Mouse (Mus musculus): Measurements from ENCODE around the gene Cfap46.

Gene Cfap46

DNA sequence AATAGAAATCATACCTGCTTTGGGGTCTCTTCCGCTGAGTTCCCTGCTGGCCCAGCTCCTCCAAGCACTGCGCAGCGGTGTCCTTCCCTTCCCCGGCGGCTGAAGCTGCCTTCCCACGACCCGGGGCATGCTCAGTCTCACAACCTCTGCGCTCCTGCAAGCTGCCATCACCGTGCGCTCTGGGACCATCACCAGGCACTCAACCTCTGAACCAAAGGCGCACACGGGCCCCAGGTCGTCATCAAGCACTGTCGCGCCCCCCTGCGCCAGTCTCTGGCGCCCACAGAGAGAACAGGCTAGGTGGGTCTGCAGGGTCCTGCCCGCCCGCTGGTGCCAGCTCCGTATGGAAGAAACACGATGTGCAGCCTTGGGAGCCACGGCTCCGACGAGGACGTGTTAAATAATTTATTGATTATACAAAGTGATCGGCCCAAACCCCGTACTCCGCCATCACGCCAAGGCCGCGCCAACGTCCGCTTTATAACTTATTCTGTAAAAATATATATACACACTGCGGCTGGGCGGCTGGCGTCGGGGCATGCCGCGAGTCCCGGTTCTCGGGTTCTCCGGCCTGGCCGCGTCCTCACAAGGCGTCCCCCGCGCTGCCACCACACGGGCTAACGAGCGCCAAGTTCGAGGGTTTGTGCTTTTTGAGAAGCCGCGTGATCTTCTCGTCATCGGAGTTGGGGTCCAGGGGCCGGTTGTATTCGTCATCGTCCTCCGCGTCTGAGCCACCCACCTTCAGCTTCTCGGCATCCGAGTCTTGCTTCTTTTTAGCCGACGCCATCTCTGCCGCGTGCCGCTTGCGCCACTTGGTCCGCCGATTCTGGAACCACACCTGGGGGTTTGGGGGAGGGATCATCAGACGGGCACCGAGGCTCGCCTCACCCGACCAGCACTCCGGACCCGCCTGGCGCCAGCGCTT, 102.5 kb downstream of the Cfap46 start:
- DNase-seq (ENCODE audit: low spot score in 2 of 2), result no peak

DNA sequence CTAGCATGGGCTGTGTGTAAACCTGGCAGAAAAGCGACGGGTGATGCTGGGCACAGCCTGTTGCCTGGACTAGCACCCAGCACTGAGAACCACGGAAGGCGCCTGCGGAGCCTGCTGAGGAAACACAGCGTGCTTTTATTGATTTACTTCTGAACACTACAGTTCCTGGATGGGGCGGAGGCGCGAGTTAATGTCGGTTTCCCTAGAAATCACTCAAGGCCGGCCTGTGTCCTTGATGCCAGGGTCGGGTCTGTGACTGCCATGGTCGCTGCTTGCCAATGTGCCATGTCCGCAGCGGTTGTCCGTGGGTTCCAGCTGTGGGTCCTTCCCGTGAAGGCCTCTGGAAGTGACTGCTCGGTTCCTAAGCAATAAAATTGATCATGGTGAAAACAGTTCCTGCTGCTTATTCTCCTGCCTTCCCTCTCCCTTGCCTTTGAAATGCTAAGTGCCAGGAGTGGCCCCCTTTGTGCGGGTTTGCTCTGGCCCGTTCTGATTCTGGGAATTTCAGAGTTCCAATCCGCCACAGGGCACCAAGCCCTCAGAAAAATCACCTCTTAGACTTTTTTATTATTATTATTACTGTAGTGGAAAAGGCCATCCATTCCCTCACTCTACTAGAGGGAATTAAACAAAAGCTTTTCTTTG, 104.2 kb downstream of the Cfap46 start:
- DNase-seq (ENCODE audit: low spot score in 2 of 2), result no peak

DNA sequence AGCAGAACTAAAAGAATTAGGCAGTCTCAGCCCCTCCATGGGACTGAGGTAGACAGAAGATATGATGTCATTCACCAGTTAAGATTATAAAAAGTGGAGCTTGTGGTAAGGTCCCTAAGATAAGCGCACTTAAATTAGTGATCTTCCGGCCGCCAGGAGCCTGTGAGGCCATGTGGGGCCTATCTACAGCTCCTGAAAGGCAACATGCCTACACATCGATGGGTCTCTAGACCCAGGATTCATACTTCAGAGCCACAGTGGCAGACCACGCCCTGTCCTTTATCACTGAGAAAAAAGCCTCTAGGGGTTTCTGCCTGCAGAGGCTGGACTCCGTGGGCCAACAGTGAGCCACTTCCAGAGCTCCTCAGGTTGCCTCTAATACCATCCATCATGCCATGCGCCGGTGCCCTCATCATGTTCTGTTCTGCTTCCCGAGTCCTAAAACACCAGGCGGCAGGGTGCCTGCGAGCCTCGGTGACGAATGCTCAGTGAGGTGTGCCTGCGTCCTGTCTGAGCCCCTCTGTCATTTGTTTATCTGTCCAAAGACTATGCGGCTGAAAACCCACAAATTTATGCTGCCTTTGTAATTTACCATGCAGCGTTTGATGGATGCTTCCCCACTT, 107.4 kb downstream of the Cfap46 start:
- no peak for DNase-seq (ENCODE audit: low spot score in 2 of 2)

DNA sequence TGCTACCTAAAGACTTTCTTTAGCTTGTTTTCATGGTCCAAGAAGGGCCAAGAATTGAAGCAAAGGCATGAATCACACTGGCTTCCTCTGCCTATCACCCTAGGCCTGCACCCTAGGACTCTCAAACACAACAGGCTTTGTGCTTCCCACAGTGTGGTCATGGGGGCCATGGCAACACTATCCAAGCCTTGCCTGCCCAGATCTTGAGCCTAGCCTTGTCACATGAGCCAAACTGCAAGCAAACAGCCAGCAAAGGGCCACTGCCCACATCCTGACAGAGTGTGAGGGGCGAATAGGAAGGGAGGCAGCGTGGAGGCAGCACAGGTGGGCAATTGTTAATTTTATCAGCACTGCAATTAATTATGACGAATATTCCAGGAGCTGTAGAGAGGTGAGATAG, 111.0 kb downstream of the Cfap46 start:
- DNase-seq (ENCODE audit: low spot score in 2 of 2), result no peak

DNA sequence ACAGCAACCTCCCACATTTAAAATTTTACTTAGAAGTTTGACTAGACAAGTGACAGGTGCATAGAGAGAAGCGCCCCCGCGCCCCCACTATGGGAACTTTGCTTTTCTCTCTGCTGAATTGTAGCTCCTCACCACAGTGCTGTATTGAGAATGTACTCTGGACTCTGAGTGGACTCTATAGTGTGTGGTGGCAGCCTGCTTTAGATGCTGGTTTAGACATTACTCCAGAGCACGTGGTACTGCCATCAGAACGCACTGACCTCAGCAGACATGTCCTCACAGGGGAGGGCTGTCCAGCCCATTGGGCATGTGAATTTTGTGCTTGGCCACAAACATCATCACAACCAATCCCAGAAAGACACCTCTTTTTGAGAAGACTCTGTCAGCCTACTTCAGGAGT, 112.8 kb downstream of the Cfap46 start:
- no peak for DNase-seq (ENCODE audit: low spot score in 2 of 2)

DNA sequence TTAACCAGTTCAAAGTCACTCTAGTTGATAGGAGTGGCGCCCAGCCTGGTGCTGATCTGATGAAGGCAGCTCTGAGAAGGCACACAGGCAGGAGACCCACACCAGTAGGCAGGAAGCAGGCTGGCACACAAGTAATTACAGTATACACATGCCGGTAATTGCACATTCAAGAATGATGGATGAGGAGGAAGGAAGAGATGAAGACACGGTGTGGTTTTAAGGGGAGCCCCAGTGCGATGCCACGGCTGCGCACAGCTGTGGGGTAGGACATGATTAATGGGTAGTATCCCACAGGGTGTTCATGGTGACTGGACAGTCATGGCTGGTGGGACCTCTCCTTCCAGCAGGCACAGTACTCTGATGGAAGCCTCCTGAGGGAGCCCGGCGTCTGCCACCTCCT, 117.1 kb downstream of the Cfap46 start:
- no peak for DNase-seq (ENCODE audit: low spot score in 2 of 2)

DNA sequence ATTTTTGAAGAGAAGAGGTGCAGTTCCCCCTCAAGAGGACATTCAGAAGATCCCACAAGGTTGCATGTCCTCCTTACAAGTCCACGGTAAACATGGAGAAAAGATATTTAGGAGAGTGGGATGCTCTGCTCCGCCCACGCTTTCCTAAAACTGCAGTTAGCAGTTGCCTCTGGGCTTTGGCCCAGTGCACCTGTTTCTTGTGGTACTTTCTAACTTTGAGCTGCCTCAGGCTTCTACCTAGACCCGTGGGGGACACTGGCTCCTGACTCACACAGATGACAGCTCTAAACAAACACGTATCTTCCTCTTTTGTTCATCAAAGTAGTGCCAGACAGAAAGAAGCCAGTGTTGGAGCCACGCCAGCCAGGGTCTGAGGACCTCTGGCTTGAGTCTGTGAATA, 117.6 kb downstream of the Cfap46 start:
- DNase-seq (ENCODE audit: low spot score in 2 of 2), result no peak

DNA sequence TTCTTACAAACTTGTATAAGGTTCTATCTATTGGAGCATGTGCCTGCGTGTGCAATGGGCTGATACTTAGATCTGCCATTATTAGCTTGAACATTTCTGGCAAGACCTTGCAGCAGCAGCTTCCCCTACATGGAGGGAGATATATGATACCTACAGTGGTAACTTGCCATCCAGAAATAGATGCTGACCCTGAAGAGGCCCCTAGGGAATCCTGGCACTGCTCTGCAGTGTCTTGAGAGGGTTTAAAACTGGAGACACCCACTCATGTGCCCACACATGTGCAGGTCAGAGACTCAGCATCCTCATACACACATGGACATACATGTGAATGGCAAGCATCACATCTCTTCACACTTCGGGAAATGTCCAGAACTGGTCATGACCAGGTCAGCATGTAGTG, 119.5 kb downstream of the Cfap46 start:
- no peak for DNase-seq (ENCODE audit: low spot score in 2 of 2)

DNA sequence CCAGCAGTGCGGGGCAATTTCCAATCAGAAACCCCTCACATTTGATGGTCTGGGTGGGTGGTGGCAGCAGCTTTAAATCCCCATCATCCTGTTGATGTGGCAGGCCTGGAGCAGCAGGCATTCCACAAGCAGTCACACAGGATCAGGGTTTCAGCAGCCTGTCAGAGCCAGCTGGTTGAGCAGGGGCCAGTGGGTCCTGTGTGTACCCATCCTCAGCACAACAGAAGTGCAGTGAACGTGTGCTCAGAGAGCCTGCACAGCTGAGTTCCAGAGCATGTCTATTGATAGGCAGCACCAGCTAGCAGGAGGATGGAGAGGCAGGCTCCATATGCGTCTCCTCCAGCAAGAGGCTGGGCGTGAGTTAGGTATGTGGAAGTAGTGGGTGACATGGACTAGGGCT, 120.2 kb downstream of the Cfap46 start:
- no peak for DNase-seq (ENCODE audit: low spot score in 2 of 2)

DNA sequence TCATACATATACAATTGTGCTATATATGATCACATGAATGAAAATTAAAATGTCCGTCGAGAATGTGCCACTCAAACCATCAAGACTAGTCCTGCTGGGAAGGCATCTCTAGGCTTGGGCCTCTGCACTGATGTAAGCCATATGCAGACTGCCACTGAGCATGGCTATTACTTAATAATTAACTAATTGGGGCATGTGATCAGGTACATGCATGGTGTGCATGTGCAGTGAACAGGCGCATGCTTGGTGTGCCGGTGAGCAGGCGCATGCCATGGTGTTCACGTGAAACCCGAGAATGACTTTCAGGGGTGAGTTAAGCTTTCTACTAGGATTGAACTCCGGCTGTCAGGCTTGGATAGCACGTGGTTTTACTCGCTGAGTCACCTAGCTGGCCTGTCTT, 124.0 kb downstream of the Cfap46 start:
- no peak for DNase-seq (ENCODE audit: low spot score in 2 of 2)

DNA sequence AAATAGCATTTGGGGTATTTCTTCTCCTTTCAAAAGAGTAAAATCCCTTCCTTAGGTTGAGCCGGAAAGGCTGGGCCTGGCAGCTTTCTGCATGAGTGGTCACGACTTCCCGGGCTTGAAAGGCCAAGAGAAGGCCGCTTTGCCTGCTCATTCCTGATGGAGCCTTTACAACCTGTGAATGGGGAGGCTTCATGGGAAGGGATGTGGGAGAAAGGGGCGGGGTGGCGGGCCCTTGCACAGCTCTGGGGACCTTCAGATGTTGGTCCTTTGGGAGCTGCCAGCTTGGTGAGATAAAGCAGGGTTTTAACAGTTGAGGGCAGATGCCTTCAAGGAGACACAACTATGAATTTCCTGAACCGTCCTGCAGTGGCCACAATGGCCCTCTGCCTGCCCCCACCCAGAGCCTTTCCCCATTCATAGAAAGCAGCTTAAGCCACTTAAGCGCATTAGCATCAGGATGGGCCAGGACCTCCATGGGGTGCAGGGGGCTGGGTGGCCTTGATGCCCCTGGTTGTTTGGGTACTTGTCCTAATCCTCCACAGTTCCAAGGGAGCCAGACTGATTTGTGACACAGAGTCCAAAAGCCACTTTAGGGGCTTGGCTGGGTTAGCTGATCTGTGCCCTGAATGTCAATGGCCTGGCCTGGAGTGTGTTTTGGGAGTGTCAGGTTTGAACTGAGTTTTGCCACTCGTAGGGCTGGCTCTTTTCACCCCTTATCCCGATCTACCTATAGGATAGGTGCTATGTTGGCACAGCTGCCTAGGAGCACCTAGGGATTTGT, 126.7 kb downstream of the Cfap46 start:
- no peak for DNase-seq (ENCODE audit: low spot score in 2 of 2)

DNA sequence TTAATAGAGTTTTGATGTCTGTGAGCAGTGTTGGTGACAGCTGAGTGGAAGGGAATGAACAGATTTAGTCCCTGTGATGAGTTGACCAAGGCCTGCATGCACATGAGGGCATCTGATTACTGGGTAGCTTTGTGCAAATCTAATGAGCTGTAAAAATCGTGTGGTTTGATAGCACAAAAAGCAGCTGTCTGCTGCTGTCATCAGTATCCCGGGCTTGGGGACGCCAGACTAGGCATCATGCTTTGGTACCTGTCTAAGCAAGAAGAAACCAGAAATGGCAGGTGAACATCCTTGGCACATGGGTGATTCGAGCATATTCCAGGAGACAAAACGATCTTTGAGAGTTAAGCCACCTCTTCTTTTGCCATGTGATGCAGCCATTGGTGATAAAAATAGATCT, 127.3 kb downstream of the Cfap46 start:
- DNase-seq (ENCODE audit: low spot score in 2 of 2), result no peak

DNA sequence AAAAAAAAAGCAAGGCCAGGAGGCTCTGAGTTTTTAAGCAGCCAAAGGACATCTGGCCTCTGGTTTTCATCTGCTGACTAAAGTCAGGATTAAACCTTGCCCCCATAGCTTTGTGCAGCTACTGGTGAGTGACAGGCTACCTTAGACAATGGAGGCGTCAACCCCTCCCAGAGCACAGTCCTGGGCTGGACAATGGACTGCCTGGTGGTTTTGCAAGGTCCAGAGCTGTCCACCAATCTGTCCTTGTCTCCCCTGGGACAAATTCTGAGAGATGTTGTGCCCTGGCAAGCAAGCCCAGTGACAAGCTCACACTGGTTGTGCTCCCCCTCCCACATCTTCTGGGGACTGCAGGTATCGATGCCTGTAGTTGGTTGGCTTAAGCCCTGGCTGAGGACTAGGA, 132.1 kb downstream of the Cfap46 start:
- DNase-seq (ENCODE audit: low spot score in 2 of 2), result no peak

Measured in frontal cortex, postnatal 14 days (tissue).